Mouse (Mus musculus): ENCODE data around the gene Camk1d. TPM values are rescaled to one million over a fixed set of nuclear protein-coding genes. Genes with fewer than 3 reads are reported as not detected.

Camk1d gene
- 2.3 and 4.6 TPM in 2 replicates for total RNA-seq (2015; ENCODE audit: low replicate concordance)
- total RNA-seq (2017; ENCODE audit: low replicate concordance), result 1.5 and 4.3 TPM in 2 replicates

GRCm38 (mm10) chr2:5714211-5715053, at the start of gene Camk1d:
Gene Camk1d (minus strand): TSS chr2:5714515.
- ATAC-seq (replicated peaks; ENCODE audit: low FRiP score, poor library complexity, severe bottlenecking), result no peak; the same call in 1 of the 2 replicates

- no peak for ATAC-seq (replicated peaks; ENCODE audit: low FRiP score, poor library complexity, severe bottlenecking)
Observed at GRCm38 (mm10) chr2:5762031-5762430, 47.7 kb upstream of the Camk1d start.

- no peak for ATAC-seq (replicated peaks; ENCODE audit: low FRiP score, poor library complexity, severe bottlenecking)
Observed at GRCm38 (mm10) chr2:5760479-5761008, 46.2 kb upstream of the Camk1d start.

GRCm38 (mm10) chr2:5758569-5758968, 44.3 kb upstream of the Camk1d start:
- no peak for ATAC-seq (replicated peaks; ENCODE audit: low FRiP score, poor library complexity, severe bottlenecking)

GRCm38 (mm10) chr2:5750872-5751271, 36.6 kb upstream of the Camk1d start:
- no peak for ATAC-seq (replicated peaks; ENCODE audit: low FRiP score, poor library complexity, severe bottlenecking)

- ATAC-seq (replicated peaks; ENCODE audit: low FRiP score, poor library complexity, severe bottlenecking), result no peak
Observed at GRCm38 (mm10) chr2:5749210-5749609, 34.9 kb upstream of the Camk1d start.

- no peak for ATAC-seq (replicated peaks; ENCODE audit: low FRiP score, poor library complexity, severe bottlenecking)
Observed at GRCm38 (mm10) chr2:5747545-5748043, 33.3 kb upstream of the Camk1d start.

- ATAC-seq (replicated peaks; ENCODE audit: low FRiP score, poor library complexity, severe bottlenecking), result no peak
Observed at GRCm38 (mm10) chr2:5746529-5746928, 32.2 kb upstream of the Camk1d start.

GRCm38 (mm10) chr2:5743886-5744285, 29.6 kb upstream of the Camk1d start:
- no peak for ATAC-seq (replicated peaks; ENCODE audit: low FRiP score, poor library complexity, severe bottlenecking)

- no peak for ATAC-seq (replicated peaks; ENCODE audit: low FRiP score, poor library complexity, severe bottlenecking)
Observed at GRCm38 (mm10) chr2:5740913-5741312, 26.6 kb upstream of the Camk1d start.

- ATAC-seq (replicated peaks; ENCODE audit: low FRiP score, poor library complexity, severe bottlenecking), result no peak
Observed at GRCm38 (mm10) chr2:5735881-5736280, 21.6 kb upstream of the Camk1d start.

- no peak for ATAC-seq (replicated peaks; ENCODE audit: low FRiP score, poor library complexity, severe bottlenecking)
Observed at GRCm38 (mm10) chr2:5733300-5734085, 19.2 kb upstream of the Camk1d start.

GRCm38 (mm10) chr2:5732047-5732446, 17.7 kb upstream of the Camk1d start:
- ATAC-seq (replicated peaks; ENCODE audit: low FRiP score, poor library complexity, severe bottlenecking), result no peak

GRCm38 (mm10) chr2:5730364-5730792, 16.1 kb upstream of the Camk1d start:
- no peak for ATAC-seq (replicated peaks; ENCODE audit: low FRiP score, poor library complexity, severe bottlenecking)

GRCm38 (mm10) chr2:5729931-5730330, 15.6 kb upstream of the Camk1d start:
- no peak for ATAC-seq (replicated peaks; ENCODE audit: low FRiP score, poor library complexity, severe bottlenecking)

- no peak for ATAC-seq (replicated peaks; ENCODE audit: low FRiP score, poor library complexity, severe bottlenecking)
Observed at GRCm38 (mm10) chr2:5725028-5725701, 10.8 kb upstream of the Camk1d start.

- no peak for ATAC-seq (replicated peaks; ENCODE audit: low FRiP score, poor library complexity, severe bottlenecking)
Observed at GRCm38 (mm10) chr2:5717675-5718074, 3.4 kb upstream of the Camk1d start.

GRCm38 (mm10) chr2:5715544-5715943, 1.2 kb upstream of the Camk1d start:
- no peak for ATAC-seq (replicated peaks; ENCODE audit: low FRiP score, poor library complexity, severe bottlenecking)

GRCm38 (mm10) chr2:5715054-5715410, 717 bp upstream of the Camk1d start:
- ATAC-seq (replicated peaks; ENCODE audit: low FRiP score, poor library complexity, severe bottlenecking), result peak; percentile 85; the same call in 1 of the 2 replicates
